Comparison of ENCODE assay signal across 27 mouse cellular contexts in genomic region chr17:74875740-74876139, GRCm38 (mm10).
DNase-seq lines count a peak whose midpoint lies in the region; ATAC-seq lines count a peak whose summit lies in the region.
"Had no signal": no experiment of that assay in that cellular context is flagged by ENCODE, and none has a peak within 500 bp of the region (broad histone marks: within the 10 kb centered on the region; RNA-seq: fewer than 3 reads in every experiment).

No protein-coding gene starts in this region.

- ATAC-seq in limb, embryonic 13.5 days (ENCODE audit: low FRiP score, low read depth), result no peak
- ATAC-seq: activated CD4-positive, CD25-positive, alpha-beta regulatory T cell, adult 4 months; hindbrain, embryonic 16.5 days; intestine, embryonic 16.5 days; midbrain, embryonic 15.5 days had no signal

- intact Hi-C loops in heart, postnatal 10 days (cut with DNase I), result loop anchor here (2.0 kb wide), 1 partner anchor 65 kb away; no protein-coding TSS in a partner anchor

- no peak overlapping the region for H3K4me3 ChIP-seq in heart, embryonic 10.5 days
- H3K4me3 ChIP-seq in limb, embryonic 13.5 days, result no peak overlapping the region
- H3K4me3 ChIP-seq in limb, embryonic 10.5 days, result no peak overlapping the region
- H3K4me3 ChIP-seq: embryonic facial prominence, embryonic 13.5 days; erythroblast, embryonic 14.5 days; forebrain, embryonic 12.5 days; gastrocnemius, adult 2 months; hindbrain, embryonic 10.5 days; midbrain, embryonic 15.5 days; neural tube, embryonic 12.5 days had no signal

- peak; percentile 18 for DNase-seq in adrenal gland, adult 2 months
- DNase-seq in adrenal gland, postnatal 36 days, result no peak
- DNase-seq in heart, embryonic 10.5 days (ENCODE audit: low spot score), result no peak
- no peak for DNase-seq in heart, postnatal 10 days
- DNase-seq in limb, embryonic 10.5 days (ENCODE audit: low spot score), result no peak
- DNase-seq in kidney, postnatal 10 days, result peak; percentile 25
- no peak for DNase-seq in thymus, postnatal 10 days (ENCODE audit: low spot score in 2 of 2)
- DNase-seq: adrenal gland, postnatal 10 days; cerebellum, adult 2 months; cerebellum, postnatal 36 days; embryo, embryonic 11 days; gastrocnemius, adult 2 months; left cerebral cortex, postnatal 4 days; right cerebral cortex, postnatal 25 days; spleen, adult 18-20 months; thymus, postnatal 25 days had no signal

- peak overlapping the region; percentile 80 for H3K27ac ChIP-seq in heart, embryonic 10.5 days
- peak overlapping the region; percentile 48; the same call in 1 of the 2 replicates for H3K27ac ChIP-seq in limb, embryonic 13.5 days
- no peak overlapping the region; the same call in 1 of the 2 replicates for H3K27ac ChIP-seq in limb, embryonic 10.5 days
- H3K27ac ChIP-seq: embryonic facial prominence, embryonic 13.5 days; forebrain, embryonic 12.5 days; gastrocnemius, adult 2 months; hindbrain, embryonic 10.5 days; macrophage; midbrain, embryonic 15.5 days; neural tube, embryonic 12.5 days had no signal

- no peaks in the 10 kb centered on the region for H3K36me3 ChIP-seq in heart, embryonic 10.5 days
- H3K36me3 ChIP-seq in limb, embryonic 13.5 days, result no peaks in the 10 kb centered on the region
- H3K36me3 ChIP-seq in limb, embryonic 10.5 days, result no peaks in the 10 kb centered on the region
- H3K36me3 ChIP-seq: embryonic facial prominence, embryonic 13.5 days; forebrain, embryonic 12.5 days; hindbrain, embryonic 10.5 days; midbrain, embryonic 15.5 days; neural tube, embryonic 12.5 days had no signal

- H3K27me3 ChIP-seq in heart, embryonic 10.5 days (ENCODE audit: insufficient read depth, poor library complexity, severe bottlenecking), result no peaks in the 10 kb centered on the region
- no peaks in the 10 kb centered on the region for H3K27me3 ChIP-seq in limb, embryonic 13.5 days
- no peaks in the 10 kb centered on the region for H3K27me3 ChIP-seq in limb, embryonic 10.5 days (ENCODE audit: low read depth, poor library complexity, severe bottlenecking)
- H3K27me3 ChIP-seq: embryonic facial prominence, embryonic 13.5 days; forebrain, embryonic 12.5 days; midbrain, embryonic 15.5 days; neural tube, embryonic 12.5 days had no signal

- no peaks in the 10 kb centered on the region for H3K9me3 ChIP-seq in heart, embryonic 10.5 days
- H3K9me3 ChIP-seq in limb, embryonic 13.5 days, result no peaks in the 10 kb centered on the region
- H3K9me3 ChIP-seq in limb, embryonic 10.5 days (replicated peaks), result no peaks in the 10 kb centered on the region
- H3K9me3 ChIP-seq: embryonic facial prominence, embryonic 13.5 days; forebrain, embryonic 12.5 days; hindbrain, embryonic 10.5 days; midbrain, embryonic 15.5 days; neural tube, embryonic 12.5 days had no signal

- H3K4me1 ChIP-seq in heart, embryonic 10.5 days, result peaks cover 63% of the 10 kb centered on the region
- peaks cover 45% of the 10 kb centered on the region for H3K4me1 ChIP-seq in limb, embryonic 13.5 days
- H3K4me1 ChIP-seq in limb, embryonic 10.5 days, result peaks cover 23% of the 10 kb centered on the region
- H3K4me1 ChIP-seq: forebrain, embryonic 12.5 days; midbrain, embryonic 15.5 days; neural tube, embryonic 12.5 days had no signal

- no peak overlapping the region for H3K9ac ChIP-seq in limb, embryonic 13.5 days
- H3K9ac ChIP-seq: embryonic facial prominence, embryonic 13.5 days; forebrain, embryonic 12.5 days; midbrain, embryonic 15.5 days; neural tube, embryonic 12.5 days had no signal

- H3K4me2 ChIP-seq in limb, embryonic 13.5 days (replicated peaks), result no peak overlapping the region
- H3K4me2 ChIP-seq: embryonic facial prominence, embryonic 13.5 days; forebrain, embryonic 12.5 days; midbrain, embryonic 15.5 days; neural tube, embryonic 12.5 days had no signal

- WGBS in heart, embryonic 10.5 days, result 83% methylated on average over 5 of the region's 5 CpGs
- 84% methylated on average over 5 of the region's 5 CpGs for WGBS in limb, embryonic 13.5 days
- 92% methylated on average over 5 of the region's 5 CpGs for WGBS in limb, embryonic 10.5 days

Comparison
In these comparisons a context has a peak if more than half of its experiments do, and no peak if none do; other contexts are left out.
1. DNase-seq: peak in adrenal gland, adult 2 months (single experiment) and kidney, postnatal 10 days (single experiment); none in adrenal gland, postnatal 36 days (0 of 2), heart, embryonic 10.5 days (single experiment), heart, postnatal 10 days (0 of 2), limb, embryonic 10.5 days (single experiment) and thymus, postnatal 10 days (0 of 2).